Mouse (Mus musculus): ENCODE results near the gene Retreg1.
A peak's percentile ranks its signal among the peaks of the same experiment; 100 is the strongest.
"Not testable (repeated sequence)": the region's sequence is repeated elsewhere in the genome, so short reads cannot be mapped to it uniquely, and the experiment has no call there.

Gene Retreg1

DNA sequence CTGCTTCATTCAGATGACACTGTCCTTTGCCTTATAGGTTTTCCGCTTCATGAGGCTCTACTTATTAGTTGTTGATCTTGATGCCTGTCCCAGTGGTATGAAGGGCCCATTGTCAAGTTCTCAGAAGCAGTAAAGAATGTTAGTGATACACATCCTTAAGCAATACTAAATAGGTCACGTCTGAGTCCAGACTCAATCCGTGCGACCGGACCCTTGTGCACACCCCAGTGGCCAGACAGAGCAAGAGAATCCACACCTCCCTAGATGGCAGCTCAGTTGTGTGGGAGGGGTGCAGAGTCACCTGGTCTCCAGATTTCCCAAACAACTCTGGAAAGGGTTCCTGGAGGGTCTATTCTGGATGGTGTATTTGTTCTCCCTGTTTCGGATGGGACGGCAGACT, 103.5 kb downstream of the Retreg1 start:
- DNase-seq (ENCODE audit: low spot score in 2 of 2), result no peak

DNA sequence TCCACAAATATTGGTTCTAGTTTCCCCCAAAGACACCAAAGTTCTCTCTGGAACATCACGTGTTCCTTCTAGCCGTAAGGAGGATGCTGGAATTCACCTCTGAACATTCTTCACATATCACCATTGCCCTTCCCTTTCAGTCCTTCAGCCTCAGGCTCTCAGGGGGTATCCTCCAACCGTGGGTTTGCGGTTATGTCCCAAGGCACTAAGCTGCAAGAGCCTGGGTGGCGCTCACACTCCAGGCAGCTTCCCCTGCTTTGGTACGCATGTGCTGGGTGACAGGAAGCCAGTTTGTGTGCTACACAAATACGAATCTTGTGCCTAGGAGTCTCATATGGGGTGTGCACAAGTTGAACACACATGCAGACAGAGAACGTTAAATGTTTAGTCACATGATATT, 104.4 kb downstream of the Retreg1 start:
- DNase-seq (ENCODE audit: low spot score in 2 of 2), result no peak

DNA sequence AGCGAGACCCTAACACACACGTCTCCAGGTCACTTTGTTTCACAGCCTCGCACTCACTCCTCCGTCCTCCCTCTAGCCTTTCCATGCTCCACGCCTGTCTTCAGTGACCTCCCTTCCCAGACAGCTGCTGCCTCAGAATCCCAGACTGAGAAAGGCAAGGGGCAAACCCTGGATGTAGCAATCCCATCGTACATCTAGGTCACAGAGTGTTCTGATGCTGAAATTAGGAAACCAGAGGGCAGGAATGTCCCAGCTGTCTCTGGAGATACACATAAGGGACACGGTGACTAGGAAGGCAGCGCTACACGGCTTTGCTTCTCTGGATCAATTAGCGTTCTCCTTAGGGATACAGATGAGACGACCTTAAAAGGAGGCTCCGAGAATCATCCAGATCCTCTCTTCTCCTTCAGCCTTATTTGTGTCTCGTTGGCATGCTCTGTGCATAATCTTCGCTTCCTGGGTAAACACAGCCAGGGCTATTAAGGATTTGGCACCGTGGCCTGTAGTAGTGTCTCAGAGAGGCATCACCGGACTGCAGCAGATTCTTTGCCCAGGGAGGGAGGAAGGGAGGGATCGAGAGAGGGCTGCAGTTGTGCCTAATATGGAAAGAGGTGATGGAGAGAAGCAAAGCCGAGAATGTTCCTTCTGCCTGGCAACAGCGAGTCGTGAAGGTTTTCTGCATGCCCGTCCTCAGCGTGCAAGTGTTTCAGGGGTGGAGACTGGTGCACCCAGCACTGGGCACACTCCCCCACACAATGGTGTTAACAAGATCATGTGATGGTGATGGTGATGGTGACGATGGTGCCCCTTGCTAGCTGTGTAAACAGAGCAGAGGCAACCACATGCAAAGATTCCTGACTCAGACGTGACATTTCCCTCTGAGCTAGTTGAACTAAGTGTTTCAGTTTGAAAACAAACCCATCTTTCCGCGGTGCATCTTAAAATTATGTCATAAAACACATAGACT, 105.6 kb downstream of the Retreg1 start:
- no peak for DNase-seq (ENCODE audit: low spot score in 2 of 2)

DNA sequence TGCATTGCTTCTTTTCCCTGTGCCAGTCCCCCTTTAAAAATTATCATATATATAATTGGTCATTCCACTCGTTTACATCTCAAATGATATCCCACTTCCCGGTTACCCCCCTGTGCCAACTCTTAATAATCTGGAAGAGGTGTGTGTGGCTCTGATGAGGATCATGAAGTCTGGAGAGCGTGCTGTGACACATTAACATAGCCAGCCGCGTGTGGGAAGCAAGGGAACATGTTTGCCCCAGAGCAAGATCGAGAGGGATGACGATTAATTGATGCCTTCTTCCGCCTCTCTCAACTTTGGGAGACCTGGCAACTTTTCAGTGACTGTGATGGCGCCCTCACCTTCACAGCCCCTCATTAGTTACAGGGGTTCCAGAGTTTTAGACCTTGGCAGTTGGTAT, 106.7 kb downstream of the Retreg1 start:
- no peak for DNase-seq (ENCODE audit: low spot score in 2 of 2)

DNA sequence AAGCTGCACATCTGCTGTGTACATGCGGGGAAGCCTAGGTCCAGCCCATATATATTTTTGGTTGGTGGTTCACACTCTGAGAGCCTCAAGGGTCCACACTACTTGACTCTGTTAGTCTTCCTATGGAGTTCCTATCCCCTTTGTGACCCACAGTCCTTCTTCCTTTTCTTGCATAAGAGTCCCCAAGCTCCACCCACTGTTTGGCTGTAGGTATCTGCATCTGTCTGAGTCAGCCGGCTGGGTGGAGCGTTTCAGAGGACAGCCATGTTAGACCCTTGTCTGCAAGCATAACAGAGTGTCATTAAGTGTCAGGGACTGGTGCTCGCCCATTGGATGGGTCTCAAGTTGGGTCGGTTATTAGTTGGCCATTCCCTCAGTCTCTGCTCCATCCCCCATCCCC, 107.6 kb downstream of the Retreg1 start:
- DNase-seq (ENCODE audit: low spot score in 2 of 2), result no peak

DNA sequence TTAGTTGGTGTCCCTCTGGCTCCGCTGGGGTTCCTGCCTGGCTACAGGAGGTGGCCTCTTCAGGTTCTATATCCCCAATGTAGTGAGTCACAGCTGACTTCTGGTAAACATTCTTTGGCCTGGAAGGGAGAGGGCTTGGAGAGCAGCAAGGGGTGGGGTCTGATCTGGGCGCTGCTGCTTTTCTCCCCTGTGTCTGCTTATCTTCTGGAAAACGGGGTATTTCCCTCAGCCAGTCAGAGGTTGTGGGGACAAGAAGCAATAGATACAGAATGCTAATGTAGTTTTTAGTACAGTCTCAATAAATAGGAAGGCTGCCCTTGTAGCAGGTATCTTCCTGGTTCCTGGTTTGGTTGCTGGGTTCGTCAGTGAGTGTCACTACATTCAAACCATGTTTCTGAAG, 108.1 kb downstream of the Retreg1 start:
- DNase-seq (ENCODE audit: low spot score in 2 of 2), result no peak

DNA sequence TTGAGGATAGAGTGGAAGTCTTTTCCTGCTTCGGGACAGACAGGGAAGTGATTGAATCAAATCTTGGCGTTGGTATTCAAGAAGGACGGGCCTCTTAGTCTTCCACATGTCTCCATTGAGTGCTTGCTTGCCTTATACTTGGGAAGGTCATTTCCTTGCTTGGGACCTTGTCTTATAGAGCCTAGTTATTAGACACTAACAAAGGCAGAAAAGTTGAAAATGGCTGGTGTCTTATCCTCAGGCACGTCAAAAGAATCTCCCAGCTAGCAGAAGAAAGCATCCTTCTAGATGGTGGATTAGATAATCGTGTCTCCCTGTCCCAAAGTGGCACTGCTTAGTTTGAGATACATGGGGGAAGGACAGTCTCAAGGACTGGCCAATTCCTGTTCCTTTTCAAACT, 113.0 kb downstream of the Retreg1 start:
- no peak for DNase-seq (ENCODE audit: low spot score in 2 of 2)

DNA sequence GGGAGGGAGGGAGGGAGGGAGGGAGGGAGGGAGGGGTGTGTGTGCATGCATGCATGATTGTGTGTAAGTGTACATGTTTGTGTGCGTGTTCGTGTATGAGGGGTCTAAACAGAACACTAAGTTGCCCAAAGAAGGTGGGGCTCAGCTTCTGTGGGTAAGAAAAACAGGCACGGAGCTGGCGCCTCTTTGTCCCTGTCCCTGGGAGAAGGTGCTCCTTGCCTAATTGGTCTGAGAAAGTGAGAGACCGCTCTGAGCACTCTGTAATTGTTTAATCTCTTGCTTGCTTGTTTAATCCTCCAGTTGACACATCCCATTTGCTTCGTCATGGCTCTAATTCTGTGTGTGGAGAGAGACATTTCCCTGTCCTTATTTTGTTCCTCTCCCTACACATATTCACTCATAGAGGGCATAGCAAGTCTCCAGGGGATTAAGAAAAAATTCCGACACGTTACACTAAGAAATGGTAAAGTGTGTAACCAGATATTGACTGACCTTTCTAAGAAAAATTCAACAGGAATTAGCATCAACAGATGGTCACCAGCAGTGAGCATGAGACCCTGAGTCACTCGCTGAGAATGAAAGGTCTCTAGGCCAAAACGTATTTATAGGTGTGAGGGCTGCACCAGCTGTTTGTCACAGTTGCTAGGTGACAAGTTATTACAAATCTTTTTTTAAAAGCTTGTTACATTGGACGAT, 113.6 kb downstream of the Retreg1 start:
- no peak for DNase-seq (ENCODE audit: low spot score in 2 of 2)

DNA sequence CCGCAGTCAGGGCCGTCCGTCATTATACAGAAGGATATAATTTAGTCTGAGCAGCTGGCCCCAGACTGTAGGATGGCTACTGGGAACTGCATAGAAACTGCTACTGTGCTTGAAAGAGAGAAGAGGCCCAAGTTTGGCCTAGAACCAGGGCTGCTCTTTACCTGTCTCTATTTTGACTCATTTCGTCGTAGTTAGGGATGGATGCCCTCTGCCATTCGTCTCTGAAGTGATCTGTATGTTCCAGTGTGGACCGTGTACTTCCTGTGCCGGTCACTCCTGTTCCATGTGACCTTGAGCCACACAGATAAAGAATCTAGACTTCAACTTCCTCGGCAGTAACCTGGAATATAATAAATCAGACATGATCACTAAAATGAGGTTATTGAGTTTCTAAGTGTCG, 114.7 kb downstream of the Retreg1 start:
- no peak for DNase-seq (ENCODE audit: low spot score in 2 of 2)

DNA sequence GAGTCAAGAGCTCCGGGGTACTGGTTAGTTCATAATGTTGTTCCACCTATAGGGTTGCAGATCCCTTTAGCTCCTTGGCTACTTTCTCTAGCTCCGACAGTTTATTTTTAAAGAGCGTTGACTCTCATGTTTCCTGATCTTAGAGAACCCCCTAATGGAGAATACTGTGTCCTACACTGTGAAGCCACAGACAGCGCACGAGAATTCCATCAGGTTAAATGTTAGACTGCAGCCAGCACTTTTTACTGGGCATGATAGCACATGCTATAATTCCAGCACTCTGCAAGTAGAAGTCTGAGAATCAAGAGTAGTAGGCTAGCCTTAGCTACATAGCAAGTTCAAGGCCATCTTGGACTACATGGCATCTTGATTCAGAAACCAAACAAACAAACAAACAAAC, 116.4 kb downstream of the Retreg1 start:
- no peak for DNase-seq (ENCODE audit: low spot score in 2 of 2)

DNA sequence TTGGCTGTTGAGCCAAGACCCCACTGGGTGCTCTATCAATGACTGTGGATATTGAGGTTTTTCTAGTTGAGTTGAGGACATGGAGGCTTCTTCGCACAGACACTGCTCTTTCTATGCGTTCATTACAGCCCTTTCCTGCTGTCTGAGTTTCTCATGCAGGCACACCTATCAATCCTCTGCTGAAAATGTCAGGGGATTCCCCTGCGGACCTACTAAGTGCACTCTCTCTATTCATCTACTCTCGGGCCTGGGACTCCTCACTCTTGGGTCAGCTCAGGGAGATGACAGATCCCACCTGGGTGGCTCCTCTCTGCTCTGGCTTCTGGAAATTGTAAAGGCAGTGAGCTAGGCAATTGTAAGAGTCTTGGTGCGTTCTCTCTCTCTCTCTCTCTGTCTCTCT, 117.3 kb downstream of the Retreg1 start:
- DNase-seq (ENCODE audit: low spot score in 2 of 2), result no peak

DNA sequence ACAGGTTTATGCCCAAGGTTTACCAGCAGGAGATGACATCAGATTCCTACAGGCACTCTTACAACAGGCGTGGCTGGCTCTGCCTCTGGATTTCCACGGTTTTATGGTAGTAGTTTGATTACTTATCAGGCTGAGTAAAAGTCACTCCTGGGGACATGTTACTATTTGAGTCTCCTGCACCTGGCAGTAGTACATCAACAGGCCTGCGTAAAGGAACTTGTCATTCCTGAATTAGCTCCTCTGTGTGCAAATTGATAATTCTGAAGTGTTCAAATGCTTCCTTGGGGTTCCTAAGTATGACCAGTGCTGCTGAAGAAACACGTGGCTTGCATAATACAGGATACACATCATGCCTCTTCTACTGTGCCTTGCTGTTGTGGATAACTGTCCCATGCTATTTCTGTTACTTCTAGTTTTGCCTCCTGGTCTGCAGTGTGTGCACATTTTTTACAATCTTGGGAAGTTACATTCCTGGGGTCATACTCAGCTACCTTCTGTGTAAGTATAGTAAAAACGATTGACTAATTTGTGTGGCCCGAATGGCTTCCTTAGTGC, 123.3 kb downstream of the Retreg1 start:
- no peak for DNase-seq (ENCODE audit: low spot score in 2 of 2)

DNA sequence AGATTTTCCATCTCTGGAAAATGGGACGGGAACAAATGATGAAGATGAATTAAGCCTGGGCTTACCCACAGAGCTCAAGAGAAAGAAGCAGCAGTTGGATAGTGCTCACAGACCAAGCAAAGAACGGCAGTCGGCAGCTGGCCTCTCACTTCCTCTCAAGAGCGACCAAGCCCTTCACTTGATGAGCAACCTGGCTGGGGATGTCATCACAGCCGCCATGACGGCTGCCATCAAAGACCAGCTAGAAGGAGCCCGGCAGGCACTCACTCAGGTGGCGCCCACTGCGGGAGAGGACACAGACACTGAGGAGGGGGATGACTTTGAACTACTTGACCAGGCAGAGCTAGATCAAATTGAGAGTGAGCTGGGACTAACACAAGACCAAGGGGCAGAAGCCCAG, 128.6 kb downstream of the Retreg1 start:
- DNase-seq (ENCODE audit: low spot score in 2 of 2), result no peak

DNA sequence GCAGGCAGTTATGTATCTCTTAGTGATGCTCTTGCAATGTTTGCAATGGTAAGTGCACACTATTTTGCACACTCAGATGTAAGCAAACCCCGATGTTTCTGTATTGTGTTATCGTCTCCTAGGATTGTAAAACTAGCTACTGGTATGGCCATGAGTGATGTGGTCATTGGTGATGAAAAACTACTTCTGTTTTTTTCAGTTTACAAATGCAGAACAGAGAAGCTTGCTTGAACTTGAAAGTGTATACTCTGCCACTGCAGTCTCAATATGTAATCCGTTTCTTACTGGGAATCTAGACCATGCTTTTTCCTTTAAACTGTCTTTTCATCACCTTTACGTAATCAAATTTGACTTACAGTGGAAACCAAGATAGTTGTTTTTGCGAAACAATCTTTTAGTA, 129.8 kb downstream of the Retreg1 start:
- no peak for DNase-seq (ENCODE audit: low spot score in 2 of 2)

DNA sequence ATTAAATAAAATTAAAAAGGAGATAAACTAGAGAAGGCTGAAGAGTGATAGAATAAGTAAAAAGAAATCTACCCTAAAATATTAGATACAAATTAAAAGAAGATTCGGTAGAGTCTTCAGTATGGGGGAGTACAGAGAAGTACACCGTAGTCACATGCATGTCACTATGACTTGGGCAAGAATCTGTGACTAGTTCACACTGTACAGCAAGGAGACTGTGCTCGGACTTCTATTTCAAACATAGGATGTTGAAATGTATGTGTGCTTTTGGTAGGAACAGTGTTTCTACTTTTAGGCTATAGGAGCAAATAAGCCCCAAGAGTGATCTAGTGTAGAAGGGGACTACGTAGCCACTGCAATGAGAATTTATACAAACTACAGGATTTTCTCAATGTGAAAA, 131.4 kb downstream of the Retreg1 start:
- DNase-seq (ENCODE audit: low spot score in 2 of 2), result no peak

DNA sequence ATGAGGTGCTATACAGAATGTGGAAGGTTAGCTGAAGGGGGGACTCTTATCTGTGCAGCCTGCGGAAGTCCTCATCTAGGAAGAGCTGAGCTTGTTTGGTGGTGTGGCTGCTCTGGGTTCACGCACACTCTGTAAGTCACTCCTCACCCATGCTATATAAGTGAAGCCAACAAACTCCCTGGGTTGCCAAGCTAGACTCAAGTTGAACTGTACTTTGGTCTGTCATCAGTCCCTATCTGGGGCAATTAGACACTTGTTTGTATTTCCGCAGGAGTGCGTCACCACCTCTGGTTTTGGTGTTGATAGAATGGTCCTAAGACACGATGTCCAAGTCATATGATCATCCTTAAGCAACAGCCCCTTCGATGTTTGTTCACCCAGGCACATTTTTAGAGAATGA, 132.8 kb downstream of the Retreg1 start:
- DNase-seq (ENCODE audit: low spot score in 2 of 2), result no peak

DNA sequence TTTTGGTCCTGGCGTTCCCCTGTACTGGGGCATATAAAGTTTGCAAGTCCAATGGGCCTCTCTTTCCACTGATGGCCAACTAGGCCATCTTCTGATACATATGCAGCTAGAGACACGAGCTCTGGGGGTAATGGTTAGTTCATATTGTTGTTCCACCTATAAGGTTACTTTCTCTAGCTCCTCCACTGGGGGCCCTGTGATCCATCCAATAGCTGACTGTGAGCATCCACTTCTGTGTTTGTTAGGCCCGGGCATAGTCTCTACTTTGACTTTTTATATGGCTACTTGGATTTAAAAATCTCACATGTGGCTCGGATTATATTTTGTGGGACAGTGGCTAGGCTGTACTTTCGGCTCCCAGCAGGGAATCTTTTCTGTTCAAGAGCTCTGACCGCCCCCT, 140.6 kb downstream of the Retreg1 start:
- DNase-seq (ENCODE audit: low spot score in 2 of 2), result not testable (repeated sequence)

DNA sequence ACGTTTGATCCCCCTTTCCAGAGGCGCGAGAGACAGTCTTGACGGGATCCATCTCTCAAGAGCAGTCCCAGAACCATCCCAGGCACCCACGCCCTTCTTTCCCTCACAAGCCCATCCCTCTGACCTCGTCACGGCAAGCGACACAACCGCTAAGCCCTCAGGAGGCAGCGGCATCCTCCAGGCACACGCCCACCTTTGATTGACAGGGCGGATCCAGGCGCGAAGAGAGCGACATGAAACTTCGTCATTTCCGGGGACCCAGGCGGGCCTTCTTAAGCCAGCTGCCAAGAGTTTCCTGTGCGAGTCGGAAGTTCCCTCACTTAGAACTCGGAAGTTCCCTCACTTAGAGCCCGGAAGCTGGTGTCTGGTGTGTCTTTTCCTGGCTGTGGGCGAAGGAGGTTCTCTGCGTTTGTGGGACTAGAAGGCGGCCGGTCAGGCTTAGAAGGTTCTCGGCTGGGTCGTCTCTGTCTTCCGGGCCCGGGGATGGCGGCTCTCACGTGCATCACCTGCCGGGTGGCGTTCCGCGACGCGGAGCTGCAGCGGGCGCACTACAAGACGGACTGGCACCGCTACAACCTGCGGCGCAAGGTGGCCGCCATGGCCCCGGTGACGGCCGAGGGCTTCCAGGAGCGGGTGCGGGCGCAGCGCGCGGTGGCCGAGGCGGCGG, 141.2 kb downstream of the Retreg1 start, which contains the start of gene Zfp622:
Gene Zfp622 (plus strand): TSS at position 300 of the 667 bp plus-strand sequence.
- peak; percentile 91 for DNase-seq (ENCODE audit: low spot score in 2 of 2)

DNA sequence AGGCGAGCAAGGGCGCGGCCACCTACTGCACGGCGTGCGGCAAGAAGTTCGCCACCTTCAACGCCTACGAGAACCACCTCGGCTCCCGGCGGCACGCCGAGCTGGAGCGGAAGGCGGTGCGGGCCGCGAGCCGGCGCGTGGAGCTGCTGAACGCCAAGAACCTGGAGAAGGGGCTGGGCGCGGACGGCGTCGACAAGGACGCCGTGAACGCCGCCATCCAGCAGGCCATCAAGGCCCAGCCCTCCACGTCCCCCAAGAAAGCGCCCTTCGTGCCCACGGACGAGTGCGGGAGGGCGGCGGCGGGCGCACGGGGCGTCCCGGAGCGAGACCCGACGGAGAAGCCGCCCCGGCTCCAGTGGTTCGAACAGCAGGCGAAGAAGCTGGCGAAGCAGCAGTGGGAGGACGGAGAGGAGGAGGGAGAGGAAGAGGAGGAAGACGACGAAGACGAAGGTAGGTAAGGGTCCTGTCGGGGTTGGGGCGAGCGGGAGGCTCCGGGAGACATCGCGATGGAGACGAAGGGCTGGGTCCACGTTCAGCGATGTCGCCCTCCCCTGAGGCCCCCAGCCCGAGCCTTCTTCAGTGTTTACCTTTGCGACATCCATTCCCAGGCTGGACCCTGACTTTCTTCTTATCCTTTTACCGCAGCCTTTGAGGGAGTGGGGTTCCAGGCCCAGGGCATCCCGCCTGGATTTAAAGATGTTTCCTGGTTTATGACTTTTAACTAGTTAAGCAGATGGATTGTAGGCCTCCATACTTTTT, 141.9 kb downstream of the Retreg1 start:
- DNase-seq (ENCODE audit: low spot score in 2 of 2), result peak; percentile 13 to 24

DNA sequence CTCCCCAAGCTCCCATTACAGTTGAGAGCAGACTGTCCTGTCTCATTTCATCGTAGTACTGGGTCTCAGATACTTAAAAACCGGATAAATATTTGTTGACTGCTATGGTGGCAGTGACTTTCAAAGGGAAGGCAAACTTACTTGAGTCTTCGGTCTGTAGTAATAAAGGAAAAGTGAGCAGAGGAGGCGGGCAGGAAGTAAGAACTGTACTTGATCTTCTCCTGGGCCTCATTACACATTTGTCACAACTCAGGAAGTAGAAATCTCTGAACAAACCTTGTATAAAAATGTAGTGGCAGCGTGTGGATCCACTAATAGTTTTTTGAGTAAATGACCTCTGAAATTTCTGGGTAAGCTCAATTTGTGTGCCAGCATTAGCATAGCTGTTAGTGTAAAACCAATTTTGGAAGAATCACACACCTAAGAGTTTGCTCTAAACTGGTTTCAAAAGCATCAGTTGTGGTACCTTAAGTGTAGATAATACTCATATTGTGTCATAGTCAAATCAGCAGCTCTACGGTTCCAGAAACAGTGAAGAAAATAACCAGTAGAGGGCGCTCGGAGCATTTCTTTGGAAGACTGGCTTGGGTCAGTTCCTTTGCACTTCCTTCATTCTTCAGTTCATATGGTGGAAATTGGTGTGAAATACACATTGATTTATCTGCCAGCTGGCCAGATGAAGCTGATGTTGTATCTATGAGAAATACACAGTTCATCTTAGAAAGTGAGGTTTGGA, 150.2 kb downstream of the Retreg1 start:
- DNase-seq (ENCODE audit: low spot score in 2 of 2), result peak in 1 of 2 experiments; percentile 56

DNA sequence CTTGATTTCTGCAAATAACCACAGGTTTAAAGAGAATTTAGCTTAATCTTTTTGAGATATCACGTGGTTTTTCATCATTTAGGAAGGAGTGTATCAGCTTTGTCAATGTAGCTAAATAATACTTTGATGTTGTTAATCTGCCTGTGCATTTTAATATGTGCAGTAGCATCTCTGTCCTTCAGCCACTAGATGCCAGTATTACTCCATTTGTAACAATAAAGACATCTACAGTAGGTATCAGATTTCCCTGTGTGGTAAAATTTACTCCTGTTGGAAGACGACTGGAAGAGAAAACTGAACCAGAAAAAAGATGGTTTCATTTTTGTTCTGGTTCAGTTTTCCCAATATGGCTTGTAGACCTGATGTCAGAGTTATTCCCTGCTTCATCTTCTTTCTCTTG, 152.5 kb downstream of the Retreg1 start:
- DNase-seq (ENCODE audit: low spot score in 2 of 2), result no peak

All from thymus, postnatal 10 days (tissue).